Mouse (Mus musculus) forebrain, embryonic 14.5 days (tissue): ENCODE results near the gene Adh1. TPM values are rescaled to one million over a fixed set of nuclear protein-coding genes. Genes with fewer than 3 reads are reported as not detected.

Experiments used
- ATAC-seq: fragments of 200-750 bp; cut with Nextera tagmentation; 2 replicates; pipeline ENCODE4 v1.8.0; 2017; ENCODE audit warnings: mild to moderate bottlenecking, moderate library complexity
- DNase-seq: peaks from one replicate; pipeline ENCODE4 v3.0.0-alpha.2; 2015; ENCODE audit warnings: low spot score
- H3K27ac ChIP-seq: fragments of 300-500 bp; sonication (generic); 2 replicates; pipeline ENCODE4 v1.5.1; 2014; ENCODE audit warnings: low read depth, mild to moderate bottlenecking, control low read depth, low read length, moderate library complexity
- H3K27me3 ChIP-seq: fragments of 300-500 bp; sonication (generic); replicated peaks from 2 replicates; pipeline ENCODE4 v1.6.1; 2014; ENCODE audit warnings: low read length, control low read depth, mixed read lengths; ENCODE audit not compliant: control insufficient read depth, insufficient read depth
- H3K36me3 ChIP-seq: fragments of 300-500 bp; sonication (generic); 2 replicates; pipeline ENCODE4 v1.6.1; 2014; ENCODE audit warnings: low read length, control low read depth; ENCODE audit not compliant: control insufficient read depth, insufficient read depth
- H3K4me1 ChIP-seq: fragments of 300-500 bp; sonication (generic); 2 replicates; pipeline ENCODE4 v1.6.1; 2014; ENCODE audit warnings: antibody characterized with exemption, low read length, control low read depth; ENCODE audit not compliant: control insufficient read depth, insufficient read depth
- H3K4me2 ChIP-seq: fragments of 300-500 bp; sonication (generic); 2 replicates; pipeline ENCODE4 v1.6.1; 2014; ENCODE audit warnings: mild to moderate bottlenecking, control low read depth, low read length
- H3K4me3 ChIP-seq: fragments of 300-500 bp; sonication (generic); 2 replicates; pipeline ENCODE4 v1.5.1; 2014; ENCODE audit warnings: low read depth, low read length, control low read depth
- H3K9ac ChIP-seq: fragments of 300-500 bp; sonication (generic); 2 replicates; pipeline ENCODE4 v1.6.1; 2014; ENCODE audit warnings: mild to moderate bottlenecking, low read length, control low read depth, moderate library complexity
- H3K9me3 ChIP-seq: fragments of 300-500 bp; sonication (generic); replicated peaks from 2 replicates; pipeline ENCODE4 v1.6.1; 2016; ENCODE audit warnings: low read length, control low read depth, mixed read lengths; ENCODE audit not compliant: control insufficient read depth
- WGBS: fragments of 180-500 bp; shearing (Covaris S2); extraction: QIAGEN DNeasy Blood & Tissue Kit; methylation state at CpG from one replicate; pipeline ENCODE4 v1.1.7; 2014; 5-methylcytosine and 5-hydroxymethylcytosine counted together
- polyA plus RNA-seq: library from polyadenylated mRNA; unstranded; fragments of >200 nt; fragmentation: Nextera tagmentation; extraction: Ambion mirVana; gene quantifications from 2 replicates; pipeline ENCODE4 v1.2.1, GENCODE M21; 2014

The Adh1 gene
- polyA plus RNA-seq, 1 experiment from 2014 or later = 0.47 TPM

- peak; percentile 31 for DNase-seq
These were observed 44.9 kb downstream of the Adh1 start for GRCm38 (mm10) chr3:138305486-138306289.

GRCm38 (mm10) chr3:138306290-138306683, 45.5 kb downstream of the Adh1 start:
- H3K4me1 ChIP-seq = no peaks in the 10 kb centered on the region
- no peaks in the 10 kb centered on the region for H3K27me3 ChIP-seq
- 65% methylated on average over 8 of the region's 8 CpGs for WGBS
- H3K4me3 ChIP-seq = no peak overlapping the region
- DNase-seq (peak; percentile 7), ATAC-seq (peak; percentile 24; the same call in 1 of the 2 replicates)
- H3K9me3 ChIP-seq = no peaks in the 10 kb centered on the region
- no peak overlapping the region for H3K9ac ChIP-seq
- H3K4me2 ChIP-seq = no peak overlapping the region
- H3K27ac ChIP-seq = no peak overlapping the region
- no peaks in the 10 kb centered on the region for H3K36me3 ChIP-seq

More at GRCm38 (mm10) chr3:138305486-138306289, 44.9 kb downstream of the Adh1 start:
- Histone ChIP-seq H3K27me3 (no peaks in the 10 kb centered on the region), H3K4me2 (no peak overlapping the region), H3K36me3 (no peaks in the 10 kb centered on the region), H3K9me3 (no peaks in the 10 kb centered on the region), H3K27ac (no peak overlapping the region), H3K9ac (no peak overlapping the region), H3K4me1 (no peaks in the 10 kb centered on the region), H3K4me3 (no peak overlapping the region)
- 72% methylated on average over 10 of the region's 10 CpGs for WGBS
- ATAC-seq = no peak; the same call in 1 of the 2 replicates

GRCm38 (mm10) chr3:138309910-138310309, 49.1 kb downstream of the Adh1 start:
- DNase-seq (no peak), ATAC-seq (no peak)
- H3K36me3 ChIP-seq = no peaks in the 10 kb centered on the region
- H3K9ac ChIP-seq = no peak overlapping the region
- no peak overlapping the region for H3K4me3 ChIP-seq
- no peaks in the 10 kb centered on the region for H3K27me3 ChIP-seq
- H3K9me3 ChIP-seq = no peaks in the 10 kb centered on the region
- no peak overlapping the region for H3K27ac ChIP-seq
- no peak overlapping the region for H3K4me2 ChIP-seq
- 90% methylated on average over 8 of the region's 8 CpGs for WGBS
- H3K4me1 ChIP-seq = no peaks in the 10 kb centered on the region

GRCm38 (mm10) chr3:138311015-138311414, 50.2 kb downstream of the Adh1 start:
- DNase-seq = no peak
- Histone ChIP-seq H3K27me3 (no peaks in the 10 kb centered on the region), H3K27ac (no peak overlapping the region), H3K4me1 (no peaks in the 10 kb centered on the region), H3K9ac (no peak overlapping the region), H3K36me3 (no peaks in the 10 kb centered on the region), H3K4me2 (no peak overlapping the region), H3K4me3 (no peak overlapping the region), H3K9me3 (no peaks in the 10 kb centered on the region)
- no peak for ATAC-seq
- 81% methylated on average over 6 of the region's 6 CpGs for WGBS

GRCm38 (mm10) chr3:138312965-138313364, 52.2 kb downstream of the Adh1 start, which contains the start of gene Adh6a:
Gene Adh6a, plus strand, starts transcription at chr3:138313286.
- ATAC-seq (no peak), DNase-seq (no peak)
- Histone ChIP-seq H3K9ac (no peak within 1 kb of the TSS), H3K27ac (no peak within 1 kb of the TSS), H3K27me3 (no peaks in the 10 kb centered on the region), H3K4me2 (no peak within 1 kb of the TSS), H3K36me3 (no peaks in the 10 kb centered on the region), H3K9me3 (no peaks in the 10 kb centered on the region), H3K4me3 (no peak within 1 kb of the TSS), H3K4me1 (no peaks in the 10 kb centered on the region)
- 80% methylated on average over 5 of the region's 5 CpGs for WGBS

GRCm38 (mm10) chr3:138316908-138317472, 56.2 kb downstream of the Adh1 start:
- H3K27me3 ChIP-seq = no peaks in the 10 kb centered on the region
- no peak overlapping the region for H3K4me3 ChIP-seq
- no peak for ATAC-seq
- WGBS = 85% methylated on average over 2 of the region's 2 CpGs
- no peak overlapping the region for H3K4me2 ChIP-seq
- H3K27ac ChIP-seq = no peak overlapping the region
- no peaks in the 10 kb centered on the region for H3K9me3 ChIP-seq
- DNase-seq = no peak
- no peak overlapping the region for H3K9ac ChIP-seq
- no peaks in the 10 kb centered on the region for H3K4me1 ChIP-seq
- H3K36me3 ChIP-seq = no peaks in the 10 kb centered on the region

- no peaks in the 10 kb centered on the region for H3K9me3 ChIP-seq
- H3K36me3 ChIP-seq = no peaks in the 10 kb centered on the region
- no peak overlapping the region for H3K9ac ChIP-seq
- DNase-seq = no peak
- no peaks in the 10 kb centered on the region for H3K4me1 ChIP-seq
- no peaks in the 10 kb centered on the region for H3K27me3 ChIP-seq
- no peak overlapping the region for H3K27ac ChIP-seq
- 94% methylated on average over 17 of the region's 17 CpGs for WGBS
- H3K4me2 ChIP-seq = no peak overlapping the region
- ATAC-seq = no peak
- H3K4me3 ChIP-seq = no peak overlapping the region
These were observed 64.2 kb downstream of the Adh1 start for GRCm38 (mm10) chr3:138325001-138325400.

GRCm38 (mm10) chr3:138325466-138325865, 64.7 kb downstream of the Adh1 start:
- Histone ChIP-seq H3K4me3 (no peak overlapping the region), H3K27ac (no peak overlapping the region), H3K9me3 (no peaks in the 10 kb centered on the region), H3K4me1 (no peaks in the 10 kb centered on the region), H3K36me3 (no peaks in the 10 kb centered on the region), H3K27me3 (no peaks in the 10 kb centered on the region), H3K4me2 (no peak overlapping the region), H3K9ac (no peak overlapping the region)
- ATAC-seq (no peak), DNase-seq (no peak)
- 94% methylated on average over 6 of the region's 6 CpGs for WGBS

- Histone ChIP-seq H3K4me3 (no peak overlapping the region), H3K27ac (no peak overlapping the region), H3K27me3 (no peaks in the 10 kb centered on the region), H3K36me3 (no peaks in the 10 kb centered on the region), H3K4me1 (no peaks in the 10 kb centered on the region), H3K4me2 (no peak overlapping the region), H3K9me3 (no peaks in the 10 kb centered on the region), H3K9ac (no peak overlapping the region)
- ATAC-seq (no peak), DNase-seq (no peak)
- WGBS = 89% methylated on average over 8 of the region's 8 CpGs
These were observed 73.1 kb downstream of the Adh1 start for GRCm38 (mm10) chr3:138333910-138334309.
